Mouse (Mus musculus): Measurements from ENCODE around the gene Rnf214. TPM values are rescaled to one million over a fixed set of nuclear protein-coding genes. Genes with fewer than 3 reads are reported as not detected.

Rnf214 gene
- total RNA-seq, 2 experiments from 2014 or later = 69.2 to 70.6 TPM

DNA sequence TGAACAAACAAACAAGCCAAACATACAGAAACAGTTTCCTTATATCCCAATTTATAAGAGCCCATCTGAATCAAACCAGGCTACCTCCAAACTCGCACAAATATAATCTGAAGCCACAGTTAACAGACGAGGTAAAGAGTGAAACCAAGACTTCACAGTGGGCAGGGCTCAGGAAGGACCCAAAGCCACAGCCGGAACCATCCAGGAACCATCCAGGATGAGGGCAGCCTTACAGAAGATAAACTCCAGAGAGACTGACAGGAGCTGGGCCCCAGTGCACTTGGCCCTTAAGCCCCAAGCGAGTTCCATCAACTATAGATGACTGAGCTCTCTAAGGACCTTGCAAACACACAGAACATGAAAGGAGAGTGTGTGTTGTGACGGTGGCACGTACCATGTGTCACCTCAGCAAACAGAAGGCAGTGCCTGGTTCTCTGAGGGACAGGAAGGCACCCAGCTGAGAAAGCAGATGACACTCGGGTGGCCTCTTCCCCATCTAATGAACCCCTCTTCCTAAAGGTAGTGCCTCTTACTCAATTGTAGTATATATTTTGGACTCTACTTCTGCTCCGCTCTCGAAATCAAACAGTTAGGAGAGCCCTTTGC, 88.2 kb downstream of the Rnf214 start:
- DNase-seq (ENCODE audit: low spot score in 2 of 2) = no peak

DNA sequence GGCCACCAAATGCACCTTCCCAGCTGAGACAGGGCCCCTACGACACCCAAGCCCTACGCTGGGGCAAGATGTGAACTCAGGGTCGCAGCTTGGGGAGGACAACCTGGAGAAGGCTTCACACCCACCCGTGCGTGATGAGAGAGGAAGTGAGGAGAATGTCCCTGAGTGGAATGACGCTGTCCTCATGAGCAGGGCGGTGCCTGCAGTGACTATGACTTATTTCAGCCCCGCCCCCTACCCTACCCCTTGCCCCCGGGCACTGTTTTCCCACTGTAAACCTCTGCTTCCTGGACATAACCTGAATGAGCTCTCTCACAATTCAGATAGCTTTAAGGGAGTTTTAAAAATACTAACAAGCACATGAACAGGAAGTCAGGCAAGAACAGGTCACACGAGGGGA, 91.2 kb downstream of the Rnf214 start:
- DNase-seq (ENCODE audit: low spot score in 2 of 2) = no peak

DNA sequence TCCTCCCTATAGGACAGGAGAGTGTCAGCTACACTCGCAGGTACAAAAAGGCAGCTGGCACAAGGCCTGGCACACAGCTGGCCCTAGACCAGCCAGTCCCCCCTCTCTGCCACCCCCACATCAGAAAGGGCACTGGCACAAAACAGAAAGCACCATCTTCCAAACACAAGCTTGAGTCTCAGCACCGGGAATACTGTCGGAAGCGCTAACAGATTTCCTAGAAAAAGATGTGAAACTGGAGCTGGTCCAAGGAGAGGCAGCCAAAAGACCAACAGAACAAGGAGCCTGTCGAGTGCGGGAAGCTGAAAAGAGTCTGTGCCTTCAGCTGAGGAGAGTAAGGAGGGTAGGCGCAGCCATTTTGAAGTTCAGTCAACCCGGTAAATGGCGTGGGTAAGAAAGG, 91.6 kb downstream of the Rnf214 start:
- peak; percentile 38 to 47 for DNase-seq (ENCODE audit: low spot score in 2 of 2)

Small RNA genes within 50 kb of the gene (microRNA-seq; reads per million reads assigned to microRNA genes)
- 0.78 to 1.1 reads per million in 2 experiments for gene Mir7087

Other genes with a start within 250 kb of the Rnf214 start
- 10 to 100 TPM; 17.5 to 18.2 TPM for gene Cep164, start 78.2 kb downstream of the Rnf214 start, total RNA-seq (2021)
- 100 to 1,000 TPM in 1 of 2 experiments, 10 to 100 TPM in 1; 88.7 to 102 TPM for gene Bace1, start 68.3 kb downstream of the Rnf214 start, total RNA-seq (2021)
- gene Pcsk7, start 414 bp downstream of the Rnf214 start, total RNA-seq (2021) = 10 to 100 TPM; 26.1 to 31.0 TPM
- gene Tagln, start 29.1 kb upstream of the Rnf214 start, total RNA-seq (2021) = 10 to 100 TPM; 12.1 TPM
- 100 to 1,000 TPM; 113 to 114 TPM for gene Sidt2, start 48.3 kb upstream of the Rnf214 start, total RNA-seq (2021)
- 100 to 1,000 TPM; 245 to 256 TPM for gene Pafah1b2, start 105.8 kb upstream of the Rnf214 start, total RNA-seq (2021)
- gene Sik3, start 105.9 kb upstream of the Rnf214 start, total RNA-seq (2021) = 10 to 100 TPM; 83.8 to 85.0 TPM